Mouse (Mus musculus): ENCODE data around the gene Fam151a.
A peak's percentile ranks its signal among the peaks of the same experiment; 100 is the strongest.
"Not testable (repeated sequence)": the region's sequence is repeated elsewhere in the genome, so short reads cannot be mapped to it uniquely, and the experiment has no call there.

The Fam151a gene

DNA sequence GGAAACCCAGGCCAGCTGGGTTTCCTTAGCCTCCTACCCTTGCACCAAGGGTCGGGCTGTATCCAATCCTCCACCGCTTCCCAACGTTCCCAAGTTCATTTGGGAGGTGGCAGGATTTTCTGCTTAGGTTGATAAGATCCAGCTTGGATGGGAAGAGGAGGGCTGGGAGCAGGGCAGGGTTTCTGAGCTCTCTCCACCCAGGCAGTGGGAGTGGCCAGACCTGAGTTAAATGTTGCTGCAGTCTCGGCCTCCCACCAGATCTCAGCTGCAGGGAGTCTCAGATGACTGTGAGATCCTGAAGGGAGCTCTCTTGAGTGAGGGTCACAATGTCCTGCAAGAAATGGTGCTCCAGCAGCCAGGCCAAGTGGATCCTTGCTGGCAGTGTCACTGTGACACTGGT is at the start of gene Fam151a:
Fam151a (plus strand) TSS at position 254 of the 400 bp plus-strand sequence.
- DNase-seq (ENCODE audit: low read depth, low spot score), result no peak

DNA sequence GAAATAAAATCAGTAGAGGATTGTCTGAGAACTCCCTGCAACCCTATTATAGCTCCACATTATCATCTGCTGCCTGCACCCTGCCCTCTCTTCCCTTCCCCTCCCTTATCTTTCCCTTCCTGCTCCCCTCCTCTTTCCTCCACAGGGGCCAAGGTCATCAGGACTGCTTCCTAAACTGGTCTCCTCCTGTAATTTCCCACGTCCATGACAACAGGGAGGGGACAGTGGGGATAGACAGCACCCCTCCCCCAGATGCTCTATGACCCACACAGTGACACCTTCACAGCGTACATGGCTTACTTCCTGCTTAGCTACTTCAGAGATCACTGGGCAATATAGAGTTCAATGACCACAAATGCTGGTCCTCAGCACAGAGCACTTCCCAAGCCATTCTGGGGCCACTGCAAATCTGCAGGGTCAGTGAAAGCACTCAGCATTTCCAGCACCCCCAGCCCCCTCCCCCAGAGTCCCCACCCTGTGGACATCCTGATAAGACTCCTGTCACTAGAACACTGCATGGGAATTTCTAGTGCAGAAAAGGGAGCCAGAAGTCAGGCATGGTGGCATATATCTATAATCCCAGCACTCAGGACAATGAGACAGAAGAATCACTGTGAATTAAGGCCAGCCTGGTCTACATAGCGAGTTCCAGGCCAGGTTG is 44.9 kb upstream of the Fam151a start:
- no peak for DNase-seq (ENCODE audit: low read depth, low spot score)

DNA sequence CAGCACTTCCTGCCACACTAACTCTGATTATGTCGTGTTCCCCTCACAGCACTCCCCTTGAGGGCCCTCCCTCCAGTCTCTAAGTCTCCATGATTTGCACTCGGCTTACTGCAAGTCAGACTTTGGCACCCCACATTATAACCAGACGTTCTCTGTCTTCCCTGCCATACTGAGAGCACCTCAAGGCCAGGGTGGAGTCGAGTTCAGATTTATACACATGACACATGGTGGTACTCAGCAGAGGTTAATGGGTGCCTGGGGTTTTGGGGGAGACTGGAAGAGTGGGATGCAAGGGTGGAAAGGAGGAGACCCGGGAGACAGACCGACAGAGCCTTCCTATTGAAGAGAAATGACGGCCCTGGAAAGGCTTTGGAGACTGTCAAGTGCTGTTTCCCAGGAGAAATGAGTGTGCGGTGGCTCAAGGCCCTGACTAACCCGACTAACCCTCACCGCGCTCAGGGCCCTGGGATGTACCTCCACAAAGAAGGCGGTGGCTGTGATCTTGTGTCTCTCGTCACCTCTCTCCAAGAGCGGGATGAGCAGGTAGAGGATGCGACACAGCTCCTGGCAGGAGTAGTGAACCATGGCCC is 39.8 kb upstream of the Fam151a start:
- DNase-seq (ENCODE audit: low read depth, low spot score), result no peak

DNA sequence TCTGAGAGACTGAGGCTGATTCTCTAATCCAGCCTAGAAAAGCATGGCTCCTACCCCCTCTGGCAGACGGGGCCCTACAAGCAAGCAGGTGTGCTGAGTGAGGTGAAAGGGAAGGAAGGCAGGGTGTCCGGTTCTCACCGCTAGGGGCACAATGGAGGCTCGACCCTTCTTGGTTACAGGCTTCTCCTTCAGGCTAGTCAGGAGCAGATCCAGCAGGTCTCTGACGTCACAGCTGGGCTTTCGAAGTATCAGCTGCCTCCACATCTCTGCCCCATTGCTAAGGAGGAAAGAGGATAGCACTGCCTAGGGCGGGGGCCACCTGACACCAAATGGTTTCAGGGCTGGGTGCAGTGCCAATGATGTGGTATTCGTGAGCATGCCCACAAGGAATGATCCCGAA is 33.7 kb upstream of the Fam151a start:
- peak; percentile 18 for DNase-seq (ENCODE audit: low read depth, low spot score)

DNA sequence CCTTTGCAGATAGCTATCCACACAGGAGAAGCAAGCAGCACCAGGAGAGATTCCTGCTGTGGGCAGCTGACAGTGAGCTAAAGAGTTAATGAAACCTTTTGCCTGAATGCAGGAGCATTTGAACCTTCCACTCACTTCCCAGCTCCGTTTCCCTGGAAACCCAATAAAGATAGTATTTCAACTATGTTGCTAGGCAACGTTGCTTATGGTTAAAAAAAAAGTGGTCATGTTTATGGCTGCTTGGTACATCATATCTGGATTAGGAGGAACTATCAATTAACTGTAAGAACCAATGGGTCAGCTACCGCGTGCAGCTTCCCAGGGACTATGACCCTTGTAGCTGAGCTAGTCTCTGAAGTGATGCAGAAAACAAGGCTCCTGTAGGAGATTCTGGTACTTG is 32.9 kb upstream of the Fam151a start:
- no peak for DNase-seq (ENCODE audit: low read depth, low spot score)

DNA sequence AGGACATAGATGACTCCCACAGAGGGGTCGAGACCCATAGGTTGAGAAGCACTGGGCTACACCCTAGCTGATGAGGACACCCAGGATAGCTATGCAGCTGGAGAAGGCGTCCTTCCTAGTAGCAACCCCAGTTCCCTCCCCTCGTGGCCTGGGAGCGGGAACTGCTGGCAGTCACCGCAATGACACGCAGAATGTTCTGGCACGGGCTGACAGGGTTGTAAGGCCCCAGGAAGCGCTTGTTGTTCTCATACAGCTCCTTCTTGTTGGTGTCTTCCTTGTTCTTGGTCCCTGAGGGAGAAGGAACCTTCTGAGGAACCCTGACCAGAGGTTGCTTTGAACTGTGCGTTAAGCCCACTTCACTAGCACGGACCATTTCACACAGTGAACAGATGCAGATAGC is 29.7 kb upstream of the Fam151a start:
- no peak for DNase-seq (ENCODE audit: low read depth, low spot score)

DNA sequence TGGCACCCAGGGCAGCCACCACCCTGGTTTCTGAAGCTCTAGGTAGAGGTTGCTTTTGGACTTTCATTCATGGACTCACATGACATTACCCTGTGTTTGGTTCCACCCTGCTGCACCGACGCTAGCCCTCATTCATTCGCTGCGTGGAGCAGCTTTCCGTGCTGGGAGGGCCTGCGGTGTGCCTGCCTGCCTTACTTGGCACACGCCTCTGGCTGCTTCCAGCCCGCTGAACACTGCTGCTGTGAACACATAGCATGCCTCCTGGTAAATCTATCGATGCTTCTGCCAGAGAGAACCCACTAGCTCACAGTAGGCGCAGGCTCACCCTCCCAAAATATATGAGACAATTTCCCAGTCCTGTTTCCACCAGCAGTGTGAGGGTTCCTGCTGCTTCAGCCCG is 29.3 kb upstream of the Fam151a start:
- DNase-seq (ENCODE audit: low read depth, low spot score), result no peak

DNA sequence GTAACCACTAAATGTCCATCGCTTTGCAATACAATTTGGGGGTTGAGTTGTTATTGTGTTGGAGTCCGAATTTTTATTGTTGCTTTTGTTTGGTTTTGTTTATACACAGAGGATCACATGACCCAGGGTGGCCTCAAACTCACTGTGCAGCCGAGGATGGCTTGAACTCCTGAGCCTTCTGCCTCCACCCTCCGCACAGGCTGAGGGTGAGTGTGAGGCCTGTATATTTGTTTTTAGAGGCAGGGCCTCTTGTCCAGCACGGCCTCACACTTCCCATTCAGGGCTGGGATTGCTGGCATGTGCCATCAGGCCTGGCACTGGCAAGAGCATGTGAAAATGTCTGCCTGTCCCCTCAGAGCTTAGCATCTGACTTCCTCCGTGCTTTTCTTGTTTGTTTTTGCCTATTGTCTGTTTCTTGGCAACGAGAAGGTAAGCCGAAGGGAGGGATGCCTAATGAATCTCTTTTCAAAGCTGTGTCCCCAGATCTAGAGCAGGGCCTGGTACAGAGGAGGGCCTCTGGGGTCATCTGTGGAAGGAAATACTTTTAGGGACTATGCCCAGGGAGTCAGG is 28.5 kb upstream of the Fam151a start:
- DNase-seq (ENCODE audit: low read depth, low spot score), result no peak

DNA sequence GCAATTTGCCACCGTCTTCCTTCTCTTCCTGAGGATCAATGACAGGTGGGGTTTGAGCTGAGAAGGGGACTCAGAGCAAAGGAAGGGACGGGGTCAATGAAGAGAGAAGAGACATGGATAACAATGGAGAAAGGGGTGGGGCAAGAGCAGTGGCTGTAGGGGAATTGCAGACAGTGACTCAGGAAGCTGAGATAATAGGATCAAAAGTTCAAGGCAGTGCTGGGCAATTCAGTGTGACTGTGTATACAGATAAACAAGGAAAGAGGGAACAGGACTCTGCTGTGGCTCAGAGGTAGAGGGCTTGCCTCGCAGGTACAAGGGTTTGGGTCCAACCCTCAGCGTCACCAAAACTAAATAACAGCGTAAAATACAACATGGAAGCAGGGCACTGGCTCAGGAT is 25.7 kb upstream of the Fam151a start:
- no peak for DNase-seq (ENCODE audit: low read depth, low spot score)

DNA sequence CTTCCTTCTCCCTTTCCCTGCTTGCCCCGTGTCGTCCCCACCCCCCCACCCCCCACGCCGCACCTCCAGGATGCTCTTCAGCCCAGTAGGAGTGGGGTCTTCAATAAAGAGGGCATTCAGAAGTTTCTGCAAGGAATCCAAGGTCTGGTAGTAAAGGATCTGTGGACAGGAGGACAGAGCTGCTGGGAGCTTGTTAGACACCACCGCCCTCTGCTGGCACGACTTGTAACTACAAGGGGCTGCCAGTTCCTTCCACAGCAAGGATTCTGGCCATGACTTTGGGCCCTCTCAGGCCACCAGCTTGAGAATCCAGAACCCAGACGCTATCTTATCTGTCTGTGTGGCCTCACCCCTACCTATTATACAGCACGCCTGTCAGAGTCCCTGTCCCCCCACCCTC is 25.3 kb upstream of the Fam151a start:
- peak; percentile 54 for DNase-seq (ENCODE audit: low read depth, low spot score)

DNA sequence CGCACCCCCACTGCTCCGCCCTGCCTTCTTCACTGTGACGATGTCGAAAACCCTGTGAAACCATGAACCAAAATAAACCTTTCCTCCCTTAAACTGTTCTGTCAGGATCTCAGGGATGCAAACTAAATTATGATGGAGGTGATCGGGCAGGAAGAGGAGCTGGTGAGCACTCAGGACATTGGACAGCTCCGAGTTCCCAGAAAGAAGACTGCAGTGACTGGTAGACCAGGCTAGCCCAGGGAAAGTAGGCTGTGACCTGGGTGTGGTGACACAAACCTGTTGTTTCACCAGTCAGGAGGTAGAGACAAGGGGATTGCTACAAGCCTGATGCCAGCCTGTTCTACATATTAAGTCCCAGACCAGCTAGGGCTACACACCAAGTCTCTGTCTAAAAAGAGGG is 20.1 kb upstream of the Fam151a start:
- DNase-seq (ENCODE audit: low read depth, low spot score), result no peak

DNA sequence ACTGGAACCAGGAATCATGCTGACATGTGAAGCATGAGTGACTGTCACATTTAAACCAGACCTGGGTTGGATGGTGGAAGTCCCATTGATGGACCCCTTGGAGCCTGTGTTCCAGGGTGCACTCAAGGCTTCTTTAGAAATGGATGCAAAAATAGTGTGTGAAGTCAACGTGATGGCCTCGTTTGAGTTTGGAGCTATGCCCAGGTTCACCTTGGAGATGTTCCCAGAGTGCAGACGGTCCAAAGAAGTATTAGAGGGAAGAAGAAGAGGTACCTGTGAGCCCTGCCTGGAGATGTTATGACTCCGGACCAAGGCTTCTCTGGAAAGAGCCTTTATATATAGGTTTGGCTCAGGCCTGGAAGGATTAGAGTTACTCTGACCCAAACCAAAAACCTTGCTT is 13.1 kb upstream of the Fam151a start:
- no peak for DNase-seq (ENCODE audit: low read depth, low spot score)

DNA sequence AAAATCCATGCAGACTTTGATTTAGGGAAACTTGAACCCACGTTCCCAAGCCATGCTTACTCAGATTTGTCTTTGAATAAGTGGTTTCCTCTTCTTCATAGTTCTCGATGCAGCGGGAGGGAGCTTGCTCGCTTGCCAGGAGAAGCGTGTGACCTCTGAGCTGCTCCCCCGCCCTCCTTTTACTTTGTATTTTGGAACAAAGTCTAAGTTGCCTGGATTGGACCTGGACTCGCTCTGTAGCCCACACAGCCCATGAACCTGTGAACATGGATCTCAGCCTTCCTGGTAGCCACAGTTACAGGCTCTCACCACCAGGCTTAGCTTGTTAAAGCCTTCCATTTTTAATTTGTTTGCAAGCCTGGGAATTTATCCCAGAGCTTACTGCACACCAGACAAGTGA is 2.9 kb upstream of the Fam151a start, which contains the start of gene Mroh7:
Mroh7 (minus strand) TSS at position 112 of the 400 bp plus-strand sequence.
- DNase-seq (ENCODE audit: low read depth, low spot score), result no peak

DNA sequence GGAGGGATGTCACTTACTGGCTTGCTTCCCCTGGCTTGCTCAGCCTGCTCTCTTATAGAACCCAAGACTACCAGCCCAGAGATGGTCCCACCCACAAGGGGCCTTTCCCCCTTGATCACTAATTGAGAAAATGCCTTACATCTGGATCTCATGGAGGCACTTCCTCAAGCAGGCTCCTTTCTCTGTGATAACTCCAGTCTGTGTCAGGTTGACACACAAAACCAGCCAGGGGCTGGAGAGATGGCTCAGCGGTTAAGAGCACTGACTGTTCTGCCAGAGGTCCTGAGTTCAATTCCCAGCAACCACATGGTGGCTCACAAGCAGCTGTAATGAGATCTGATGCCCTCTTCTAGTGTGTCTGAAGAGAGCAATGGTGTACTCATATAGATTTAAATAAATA is 3.2 kb downstream of the Fam151a start:
- not testable (repeated sequence) for DNase-seq (ENCODE audit: low read depth, low spot score)

DNA sequence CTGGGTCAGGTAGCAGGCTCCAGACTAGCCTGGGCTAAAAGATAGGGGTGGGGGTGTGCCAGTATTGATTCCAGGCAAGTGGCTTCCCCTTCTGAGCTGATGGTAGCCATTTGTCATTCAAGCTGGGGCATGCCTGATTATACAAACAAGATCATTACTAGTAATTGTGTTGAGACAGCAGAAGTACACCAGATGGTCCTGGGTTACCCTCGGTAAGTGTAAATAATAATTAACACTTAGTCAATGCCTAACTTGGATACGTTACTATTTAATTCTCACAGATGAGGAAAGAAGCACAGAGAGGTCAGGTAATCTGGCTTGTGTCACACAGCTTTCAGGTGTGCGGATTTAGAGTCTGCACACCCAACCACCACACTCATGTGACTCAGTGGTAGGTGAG is 4.2 kb downstream of the Fam151a start:
- no peak for DNase-seq (ENCODE audit: low read depth, low spot score)

DNA sequence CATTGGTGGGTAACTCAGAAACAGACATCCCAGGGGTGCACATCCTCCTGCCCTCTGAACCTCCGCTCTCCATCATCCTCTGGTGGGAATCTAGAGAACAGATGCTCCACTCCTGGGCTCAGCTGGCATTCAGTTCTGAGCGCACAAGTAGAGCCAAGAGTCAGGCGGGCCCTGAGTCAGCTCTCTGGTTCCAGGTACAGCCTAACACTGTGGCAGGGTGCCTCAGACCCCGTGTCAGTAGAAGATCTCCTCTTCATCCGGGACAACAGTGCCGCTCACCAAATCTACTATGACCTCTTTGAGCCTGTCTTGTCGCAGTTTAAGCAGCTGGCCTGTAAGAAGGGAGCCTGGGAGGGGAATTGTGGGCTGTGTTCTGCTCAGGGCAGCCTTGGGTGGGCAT is 12.2 kb downstream of the Fam151a start:
- DNase-seq (ENCODE audit: low read depth, low spot score), result no peak

DNA sequence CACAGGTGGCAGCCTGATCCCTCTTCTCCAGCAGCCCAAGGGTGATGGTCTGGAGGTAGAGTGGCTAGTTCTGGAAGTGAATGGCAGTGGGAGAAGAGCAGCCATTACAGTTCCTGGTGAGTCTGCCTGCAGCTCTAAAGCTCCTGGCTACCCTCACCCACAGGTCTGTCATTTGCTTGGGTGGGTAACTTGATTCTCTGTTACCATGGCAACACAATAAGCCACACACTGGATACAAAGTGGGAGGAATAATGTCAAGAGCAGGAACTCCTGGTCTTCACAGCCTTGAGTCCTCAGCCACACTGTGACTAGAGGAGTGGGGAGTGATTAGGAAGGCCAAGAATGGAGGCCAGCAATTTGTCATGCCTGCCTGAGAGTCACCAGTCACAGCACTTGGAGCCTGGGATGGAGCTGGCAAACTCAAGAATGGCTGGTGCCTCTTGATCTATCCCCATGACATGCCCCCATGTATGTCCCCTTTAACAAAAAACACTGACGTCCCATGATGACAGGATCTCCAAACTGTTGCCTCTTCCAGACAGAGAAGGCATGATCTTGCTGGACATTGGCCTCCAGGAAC is 13.4 kb downstream of the Fam151a start:
- no peak for DNase-seq (ENCODE audit: low read depth, low spot score)

DNA sequence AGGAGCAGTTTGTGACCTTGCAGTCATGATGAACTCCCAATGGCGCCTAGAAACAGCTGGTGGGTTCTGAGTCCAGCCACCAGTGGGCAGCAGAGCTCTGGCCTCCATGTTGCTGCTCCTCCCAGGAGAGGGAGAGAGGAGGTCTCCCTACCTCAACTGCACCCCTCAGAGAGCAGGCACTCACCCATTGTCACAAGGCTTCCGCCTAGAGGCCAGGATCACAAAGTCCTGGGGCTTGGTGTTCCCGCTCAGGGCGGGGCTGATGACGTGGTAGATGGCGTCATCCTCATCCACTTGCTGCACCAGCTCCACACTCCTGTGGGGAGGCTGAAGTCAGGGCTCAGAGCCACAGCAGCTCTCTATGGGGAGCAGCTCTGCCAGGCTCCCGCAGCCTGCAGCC is 16.0 kb downstream of the Fam151a start:
- DNase-seq (ENCODE audit: low read depth, low spot score), result peak; percentile 20

DNA sequence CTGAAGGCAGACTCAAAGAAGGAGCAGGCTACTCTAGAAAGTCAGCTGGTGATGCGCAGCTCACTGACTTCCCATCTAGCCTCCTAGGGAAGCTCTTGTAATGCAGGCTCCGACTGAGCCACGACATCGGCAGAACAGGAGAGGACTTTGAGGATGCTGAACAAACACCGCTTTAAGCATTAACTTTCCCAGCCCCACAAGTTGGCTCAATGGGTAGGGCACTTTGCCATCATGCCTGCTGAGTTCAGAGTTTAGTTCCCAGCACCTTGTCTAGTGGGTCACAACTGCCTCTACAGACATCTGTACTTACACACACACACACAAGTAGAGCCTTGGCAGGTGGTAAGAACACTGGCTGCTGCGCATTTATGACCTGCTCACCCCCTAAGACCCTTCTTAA is 18.0 kb downstream of the Fam151a start:
- no peak for DNase-seq (ENCODE audit: low read depth, low spot score)

DNA sequence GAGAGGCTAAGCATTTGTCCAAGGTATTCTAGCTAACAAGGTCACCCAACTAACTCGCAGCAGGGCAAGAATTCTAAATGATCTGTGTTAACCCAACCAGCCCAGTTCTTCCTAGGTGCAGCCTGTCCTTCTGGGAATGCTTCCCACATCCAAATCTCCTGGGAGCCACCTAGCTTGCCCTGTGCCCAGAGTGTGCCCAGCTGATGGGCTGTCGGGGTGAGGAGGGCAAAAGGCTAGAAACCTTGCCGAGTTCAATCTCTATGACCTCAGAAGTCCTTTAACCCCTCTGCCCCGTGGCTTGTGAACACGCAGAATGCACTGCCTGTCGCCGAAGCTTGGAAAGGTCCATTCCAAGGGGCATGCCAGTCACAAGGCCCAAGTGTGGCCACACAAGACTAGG is 30.5 kb downstream of the Fam151a start:
- DNase-seq (ENCODE audit: low read depth, low spot score), result no peak

DNA sequence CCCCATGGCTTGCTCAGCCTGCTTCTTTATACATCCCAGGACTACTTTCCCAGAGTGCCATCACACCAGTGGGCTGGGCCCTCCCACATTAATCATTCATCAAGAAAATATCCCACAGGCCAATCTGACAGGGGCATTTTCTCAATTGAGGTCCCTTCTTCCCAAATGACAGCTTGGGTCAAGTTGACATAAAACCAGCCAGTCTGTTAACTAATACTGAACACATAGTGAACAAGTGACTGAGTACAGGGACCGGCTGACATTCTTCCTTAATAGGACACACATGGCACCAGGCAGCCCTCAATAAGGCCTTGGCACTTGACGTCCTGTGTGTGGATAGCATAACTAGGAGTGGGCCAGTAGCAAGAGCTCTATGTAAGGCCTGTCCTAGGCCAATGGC is 35.6 kb downstream of the Fam151a start:
- DNase-seq (ENCODE audit: low read depth, low spot score), result no peak

DNA sequence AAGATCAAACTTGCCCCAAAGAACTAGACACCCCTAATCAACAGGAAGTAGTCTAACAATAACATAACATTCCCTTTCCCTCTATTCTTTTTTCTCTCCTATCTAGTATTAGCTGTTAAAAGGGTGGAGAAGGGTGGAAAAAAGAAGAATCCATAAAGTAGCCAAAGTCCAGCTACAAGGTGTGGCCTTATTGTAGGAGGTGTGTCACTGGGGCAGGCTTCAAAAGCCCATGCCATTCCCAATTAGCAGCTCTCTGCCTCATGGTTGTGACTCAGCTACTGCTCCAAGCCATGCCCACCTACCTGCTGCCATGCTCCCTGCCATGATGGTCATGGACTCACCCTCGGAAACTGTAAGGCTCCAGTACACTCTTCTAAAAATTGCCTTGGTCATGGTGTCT is 38.9 kb downstream of the Fam151a start:
- no peak for DNase-seq (ENCODE audit: low read depth, low spot score)

DNA sequence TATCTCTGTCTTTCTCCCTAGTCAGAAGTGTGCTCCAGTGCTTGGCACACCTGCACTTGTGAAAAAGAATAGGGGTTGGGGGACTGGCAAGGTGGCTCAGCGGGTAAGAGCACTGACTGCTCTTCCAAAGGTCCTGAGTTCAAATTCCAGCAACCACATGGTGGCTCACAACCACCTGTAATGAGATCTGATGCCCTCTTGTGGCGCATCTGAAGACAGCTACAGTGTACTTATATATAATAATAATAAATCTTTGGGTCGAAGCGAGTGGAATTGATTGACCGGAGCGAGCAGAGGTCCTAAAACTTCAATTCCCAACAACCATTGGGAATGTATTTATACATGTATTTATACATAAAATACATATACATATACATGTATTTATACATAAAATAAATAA is 42.1 kb downstream of the Fam151a start:
- DNase-seq (ENCODE audit: low read depth, low spot score), result not testable (repeated sequence)

Data from CD4-positive helper T cell, adult 2 months (primary cell).